Mouse (Mus musculus) lung, postnatal 36 days (tissue): ENCODE measurements around the gene Gm33543.

Experiments used
- DNase-seq: peaks from one replicate; pipeline ENCODE4 v3.0.0; 2022; ENCODE audit warnings: mixed read lengths

Gm33543 gene

DNA sequence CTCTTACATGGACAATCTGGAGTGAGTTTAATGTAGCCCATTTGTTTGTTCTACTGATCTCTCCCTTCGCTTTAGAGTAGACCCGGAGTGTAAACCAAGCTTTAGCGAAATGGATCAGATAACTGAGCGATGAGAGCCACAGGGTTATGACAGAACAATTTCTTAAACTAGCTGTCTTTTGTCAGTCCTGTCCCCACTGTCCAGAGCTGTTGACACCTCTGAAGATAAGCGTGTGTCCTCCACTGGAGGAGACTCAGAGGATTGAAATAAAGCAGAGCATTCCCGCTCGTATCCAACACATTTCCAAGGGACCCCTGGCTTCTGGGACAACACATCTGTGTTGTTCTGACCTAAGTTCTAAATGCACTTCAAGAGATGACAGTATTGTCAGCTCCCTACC is 67.9 kb downstream of the Gm33543 start:
- DNase-seq = no peak

DNA sequence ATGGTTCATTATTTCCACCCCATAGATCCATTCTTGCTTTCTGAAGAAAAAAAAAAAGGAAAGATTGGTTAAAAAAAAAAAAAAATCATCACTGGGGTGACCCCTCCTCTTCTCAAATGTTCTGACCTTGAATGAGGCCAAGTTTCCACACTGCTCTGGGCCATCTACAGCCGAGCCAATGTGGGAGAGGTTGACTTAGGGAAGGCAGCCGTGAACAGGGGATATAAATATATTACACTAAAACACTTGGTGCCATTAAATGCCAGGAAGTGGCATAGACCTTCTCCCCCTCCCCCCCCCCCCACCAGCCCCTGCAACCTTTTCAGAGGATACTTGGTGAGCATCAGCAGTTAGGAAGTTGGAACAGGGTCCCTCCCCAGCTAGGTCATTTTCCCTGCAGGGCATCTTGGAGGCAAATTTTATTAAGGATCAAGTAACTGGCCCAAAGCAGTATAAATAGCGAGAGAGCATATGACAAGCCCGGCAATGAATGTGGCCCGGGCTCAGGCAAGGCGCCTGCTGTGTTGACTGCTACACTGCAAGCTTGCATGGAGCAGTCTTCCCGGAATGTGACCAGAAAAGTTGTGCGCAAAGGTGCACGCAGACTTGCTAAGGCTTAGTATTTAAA is 68.6 kb downstream of the Gm33543 start:
- DNase-seq = no peak
